Mouse (Mus musculus) heart, postnatal 0 days (tissue): Measurements from ENCODE around the gene Ccdc58.
"Not testable (repeated sequence)": the region's sequence is repeated elsewhere in the genome, so short reads cannot be mapped to it uniquely, and the experiment has no call there.

Experiments used
- CTCF ChIP-seq: IDR thresholded peaks from 2 replicates; pipeline ENCODE4 v1.5.1; 2016; ENCODE audit warnings: antibody characterized with exemption, control low read depth, low read depth
- EP300 ChIP-seq: IDR thresholded peaks from 2 replicates; pipeline ENCODE4 v1.6.1; 2016; ENCODE audit warnings: antibody characterized with exemption, low read depth

DNA sequence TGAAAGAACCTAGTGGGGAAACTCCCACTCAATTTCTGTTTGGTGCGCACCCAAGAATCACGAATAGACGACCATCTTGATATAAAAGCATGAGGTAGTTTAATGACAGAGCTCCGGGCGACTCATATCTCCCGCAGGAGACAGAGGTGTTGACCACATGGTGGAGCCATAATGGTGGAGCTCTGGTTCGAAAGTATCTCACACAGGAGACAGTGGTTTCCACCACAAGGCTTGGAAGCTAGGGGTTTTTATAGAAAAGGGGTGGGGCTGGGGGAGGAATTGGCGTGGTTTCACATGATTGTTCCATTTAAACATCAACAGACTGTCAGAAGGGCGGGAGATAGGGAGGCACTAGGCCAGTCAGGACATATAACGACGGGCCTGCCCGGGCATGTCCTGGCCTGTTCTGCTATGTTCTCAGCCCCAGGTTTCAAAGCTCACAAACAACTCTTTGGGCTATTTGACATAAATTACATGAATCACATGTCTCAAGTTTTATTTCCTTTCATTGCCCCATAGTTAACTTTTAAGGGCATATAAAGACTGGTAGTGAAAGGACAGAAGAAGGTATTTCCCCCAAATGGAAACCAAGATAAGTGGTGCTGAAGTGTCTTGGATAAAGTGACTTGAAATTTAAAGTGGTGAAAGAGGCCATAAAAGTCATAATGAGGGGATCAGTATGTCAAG, 26.5 kb downstream of the Ccdc58 start:
- not testable (repeated sequence) for TF ChIP-seq EP300, CTCF
